Mouse (Mus musculus) forelimb bud, embryonic 11.5 days (tissue): ENCODE results near the gene Tyro3.

Experiments
- DNase-seq: peaks from one replicate; pipeline ENCODE4 v3.0.0-alpha.2; 2012; ENCODE audit warnings: low read depth, low spot score

The Tyro3 gene

GRCm38 (mm10) chr2:119855310-119855850 is 57.8 kb downstream of the Tyro3 start:
- no peak for DNase-seq

- DNase-seq, result no peak
Measured at GRCm38 (mm10) chr2:119857341-119857740, 59.8 kb downstream of the Tyro3 start.

DNA sequence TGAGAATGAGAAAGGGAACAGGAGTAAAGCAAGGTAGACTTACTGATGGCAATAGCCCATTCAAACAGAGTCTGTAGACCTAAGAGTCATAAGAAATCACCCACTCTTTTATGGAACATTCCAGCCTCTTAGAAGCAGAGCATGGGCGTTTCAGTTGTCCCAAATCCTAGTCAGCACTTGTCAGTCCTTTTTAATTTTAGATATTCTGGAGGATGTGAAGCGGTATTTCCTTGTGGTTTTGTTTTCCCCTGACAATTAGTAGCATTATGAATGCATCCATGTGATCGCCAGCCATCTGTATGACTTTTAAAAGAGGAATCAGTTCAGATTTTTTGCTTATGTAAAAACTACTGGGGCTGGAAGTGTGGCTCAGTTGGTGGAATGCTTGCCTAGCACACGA is 67.0 kb downstream of the Tyro3 start:
- DNase-seq, result no peak
